Mouse (Mus musculus) bone marrow macrophage, adult 2 months (primary cell): ENCODE measurements around the gene Bmp10.

ENCODE experiments used
- CTCF ChIP-seq: IDR thresholded peaks from 2 replicates; pipeline ENCODE4 v1.5.1; 2012; ENCODE audit warnings: low read depth, mild to moderate bottlenecking, low read length, moderate library complexity
- POLR2A ChIP-seq: IDR thresholded peaks from 2 replicates; pipeline ENCODE4 v1.6.1; 2012; ENCODE audit warnings: mild to moderate bottlenecking, low read depth, low read length, borderline replicate concordance

DNA sequence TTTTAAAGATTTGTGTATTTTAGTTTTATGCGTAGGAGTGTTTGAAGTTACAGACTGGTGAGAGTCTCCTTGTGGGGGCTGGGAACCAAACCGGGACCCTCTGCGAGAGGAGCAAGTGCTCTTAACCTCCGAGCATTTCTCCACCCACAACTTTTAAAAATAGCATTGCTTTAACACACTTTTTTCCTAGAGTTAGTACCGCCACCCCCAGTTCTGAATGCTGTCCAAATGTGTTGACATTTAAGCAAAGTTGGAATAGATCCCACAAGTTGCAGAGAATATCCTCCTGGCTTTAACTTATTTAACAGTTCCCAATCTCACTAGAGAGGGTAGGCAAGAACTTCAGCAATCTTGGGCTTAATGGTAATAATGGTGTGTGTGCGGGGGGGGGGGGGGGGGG is 44.0 kb upstream of the Bmp10 start:
- TF ChIP-seq CTCF (no peak), POLR2A (no peak)
